Mouse (Mus musculus): ENCODE data around the gene Plekhg6. TPM values are rescaled to one million over a fixed set of nuclear protein-coding genes. Genes with fewer than 3 reads are reported as not detected.
A peak's percentile ranks its signal among the peaks of the same experiment; 100 is the strongest.

Plekhg6 gene
- polyA plus RNA-seq, 1 experiment, result 66.6 TPM

DNA sequence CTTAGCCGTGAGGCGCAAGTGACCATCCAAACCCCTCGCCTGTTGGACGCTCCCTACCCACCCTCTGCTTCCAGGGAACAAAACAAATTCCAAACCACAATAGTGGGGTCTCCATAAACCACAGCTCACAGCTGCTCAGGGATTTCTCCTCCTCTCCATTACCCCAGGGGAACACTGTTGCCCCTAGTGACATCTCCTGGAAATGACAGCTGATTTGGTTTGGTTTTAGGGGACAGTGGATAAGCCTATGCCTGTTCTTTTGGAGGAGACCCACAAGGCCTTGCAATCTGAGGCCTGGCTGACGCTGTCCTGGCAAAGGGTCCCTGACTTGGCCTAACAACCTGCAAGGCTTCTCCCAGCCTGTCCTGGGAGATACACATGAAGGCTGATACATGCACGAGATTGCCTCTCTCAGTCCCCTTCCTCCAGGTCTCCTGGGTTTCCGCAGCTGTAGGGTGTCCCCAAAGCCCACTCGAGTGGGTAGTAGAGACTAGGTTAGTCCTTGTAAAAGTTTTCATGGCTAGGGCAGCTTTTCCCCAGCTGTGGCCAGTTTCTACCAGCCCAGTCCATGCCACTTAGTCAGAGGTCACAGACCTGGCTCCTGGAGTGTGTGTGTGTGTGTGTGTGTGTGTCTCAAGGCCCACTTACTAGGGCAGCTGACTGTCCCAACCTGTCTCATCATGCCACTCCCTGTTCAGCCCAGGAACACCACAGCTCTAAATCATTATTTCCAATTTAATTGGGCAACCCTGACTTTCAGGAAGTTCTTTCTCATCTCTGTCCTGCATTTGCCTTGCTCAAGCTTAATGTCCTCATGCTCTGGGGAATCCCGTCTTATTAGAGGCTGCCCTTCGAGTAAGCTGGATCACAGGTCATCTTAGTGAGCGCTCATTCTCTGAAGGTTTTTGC lies 4.7 kb upstream of the Plekhg6 start:
- Histone ChIP-seq H3K36me3 (ENCODE audit: control insufficient read depth, insufficient read depth, low read length) (no peaks in the 10 kb centered on the region), H3K27ac (ENCODE audit: insufficient read depth, low read depth, low read length) (no peak overlapping the region), H3K27me3 (ENCODE audit: control insufficient read depth, insufficient read depth, low read length) (no peaks in the 10 kb centered on the region), H3K4me3 (ENCODE audit: low read depth, low read length) (no peak overlapping the region), H3K4me1 (ENCODE audit: control insufficient read depth, insufficient read depth, insufficient read length, low read length) (peaks cover 22% of the 10 kb centered on the region)
- 81% methylated on average over 11 of the region's 11 CpGs for WGBS
- TF ChIP-seq CTCF (IDR thresholded peaks at IDR 0.05; ENCODE audit: extremely low read depth, insufficient read length, insufficient replicate concordance, low read depth, low read length) (peak; percentile 35; the same call in 1 of the 2 replicates), POLR2A (IDR thresholded peaks at IDR 0.05; ENCODE audit: low read depth, low read length) (no peak)

DNA sequence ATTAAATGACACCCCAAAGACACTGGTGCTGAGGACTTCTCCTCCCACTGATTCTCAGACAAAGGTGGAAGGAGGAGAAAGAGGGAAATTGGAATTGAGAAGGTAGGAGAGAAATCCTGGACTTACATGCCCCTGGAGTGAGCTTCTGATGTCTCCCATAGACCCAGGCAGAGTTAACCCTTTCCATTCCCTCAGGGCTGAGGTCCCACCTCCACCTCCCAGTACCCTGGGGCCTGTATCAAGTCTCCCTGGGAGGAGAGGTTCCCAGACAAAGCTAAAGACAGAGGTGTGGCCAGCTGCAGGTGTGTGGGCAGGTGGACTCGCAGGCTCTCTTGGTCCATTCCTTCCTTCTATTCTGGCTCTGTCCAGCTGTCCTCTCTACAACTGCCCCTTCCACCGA lies 1.4 kb upstream of the Plekhg6 start:
- Histone ChIP-seq H3K4me3 (ENCODE audit: low read depth, low read length) (no peak overlapping the region), H3K36me3 (ENCODE audit: control insufficient read depth, insufficient read depth, low read length) (peaks cover 5% of the 10 kb centered on the region; the same call in 1 of the 2 replicates), H3K27me3 (ENCODE audit: control insufficient read depth, insufficient read depth, low read length) (no peaks in the 10 kb centered on the region), H3K27ac (ENCODE audit: insufficient read depth, low read depth, low read length) (no peak overlapping the region), H3K4me1 (ENCODE audit: control insufficient read depth, insufficient read depth, insufficient read length, low read length) (peaks cover 38% of the 10 kb centered on the region)
- TF ChIP-seq POLR2A (IDR thresholded peaks at IDR 0.05; ENCODE audit: low read depth, low read length) (no peak), CTCF (IDR thresholded peaks at IDR 0.05; ENCODE audit: extremely low read depth, insufficient read length, insufficient replicate concordance, low read depth, low read length) (no peak)
- WGBS, result 55% methylated on average over 2 of the region's 2 CpGs

GRCm38 (mm10) chr6:125379781-125380180 lies 812 bp downstream of the Plekhg6 start:
- TF ChIP-seq POLR2A (IDR thresholded peaks at IDR 0.05; ENCODE audit: low read depth, low read length) (no peak), CTCF (IDR thresholded peaks at IDR 0.05; ENCODE audit: extremely low read depth, insufficient read length, insufficient replicate concordance, low read depth, low read length) (no peak)

DNA sequence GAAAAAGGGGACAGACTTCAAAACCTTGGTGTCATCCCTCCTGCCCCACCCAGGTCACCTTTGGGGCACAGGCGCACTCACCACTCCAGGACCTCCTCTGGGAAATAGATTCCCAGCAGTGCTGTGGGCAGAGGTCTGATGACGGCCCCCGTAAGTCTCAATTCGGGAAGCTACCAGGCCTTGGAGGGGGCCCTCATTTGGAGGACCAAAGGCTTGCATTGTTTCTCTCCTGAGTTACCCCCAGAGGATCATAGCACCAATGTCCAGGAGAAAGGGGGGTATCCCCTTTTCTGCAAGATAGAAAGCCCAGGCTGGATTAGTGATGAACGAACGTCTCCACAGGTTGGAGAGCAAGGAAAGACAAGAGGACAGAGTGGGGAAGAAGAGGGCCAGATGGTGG lies 2.0 kb downstream of the Plekhg6 start:
- Histone ChIP-seq H3K27ac (ENCODE audit: insufficient read depth, low read depth, low read length) (peak overlapping the region; percentile 64; the same call in 1 of the 2 replicates), H3K4me3 (ENCODE audit: low read depth, low read length) (peak overlapping the region; percentile 38), H3K4me1 (ENCODE audit: control insufficient read depth, insufficient read depth, insufficient read length, low read length) (peaks cover 27% of the 10 kb centered on the region), H3K27me3 (ENCODE audit: control insufficient read depth, insufficient read depth, low read length) (no peaks in the 10 kb centered on the region), H3K36me3 (ENCODE audit: control insufficient read depth, insufficient read depth, low read length) (peaks cover 22% of the 10 kb centered on the region)
- TF ChIP-seq CTCF (IDR thresholded peaks at IDR 0.05; ENCODE audit: extremely low read depth, insufficient read length, insufficient replicate concordance, low read depth, low read length) (no peak), POLR2A (IDR thresholded peaks at IDR 0.05; ENCODE audit: low read depth, low read length) (no peak)
- WGBS, result 63% methylated on average over 6 of the region's 6 CpGs

More at GRCm38 (mm10) chr6:125379781-125380180, 812 bp downstream of the Plekhg6 start:
- peak overlapping the region; percentile 88 for H3K27ac ChIP-seq (ENCODE audit: insufficient read depth, low read depth, low read length)
- 35% methylated on average over 9 of the region's 9 CpGs for WGBS
- peaks cover 27% of the 10 kb centered on the region for H3K4me1 ChIP-seq (ENCODE audit: control insufficient read depth, insufficient read depth, insufficient read length, low read length)
- H3K36me3 ChIP-seq (ENCODE audit: control insufficient read depth, insufficient read depth, low read length), result peaks cover 17% of the 10 kb centered on the region
- no peaks in the 10 kb centered on the region for H3K27me3 ChIP-seq (ENCODE audit: control insufficient read depth, insufficient read depth, low read length)
- peak overlapping the region; percentile 85 for H3K4me3 ChIP-seq (ENCODE audit: low read depth, low read length)

DNA sequence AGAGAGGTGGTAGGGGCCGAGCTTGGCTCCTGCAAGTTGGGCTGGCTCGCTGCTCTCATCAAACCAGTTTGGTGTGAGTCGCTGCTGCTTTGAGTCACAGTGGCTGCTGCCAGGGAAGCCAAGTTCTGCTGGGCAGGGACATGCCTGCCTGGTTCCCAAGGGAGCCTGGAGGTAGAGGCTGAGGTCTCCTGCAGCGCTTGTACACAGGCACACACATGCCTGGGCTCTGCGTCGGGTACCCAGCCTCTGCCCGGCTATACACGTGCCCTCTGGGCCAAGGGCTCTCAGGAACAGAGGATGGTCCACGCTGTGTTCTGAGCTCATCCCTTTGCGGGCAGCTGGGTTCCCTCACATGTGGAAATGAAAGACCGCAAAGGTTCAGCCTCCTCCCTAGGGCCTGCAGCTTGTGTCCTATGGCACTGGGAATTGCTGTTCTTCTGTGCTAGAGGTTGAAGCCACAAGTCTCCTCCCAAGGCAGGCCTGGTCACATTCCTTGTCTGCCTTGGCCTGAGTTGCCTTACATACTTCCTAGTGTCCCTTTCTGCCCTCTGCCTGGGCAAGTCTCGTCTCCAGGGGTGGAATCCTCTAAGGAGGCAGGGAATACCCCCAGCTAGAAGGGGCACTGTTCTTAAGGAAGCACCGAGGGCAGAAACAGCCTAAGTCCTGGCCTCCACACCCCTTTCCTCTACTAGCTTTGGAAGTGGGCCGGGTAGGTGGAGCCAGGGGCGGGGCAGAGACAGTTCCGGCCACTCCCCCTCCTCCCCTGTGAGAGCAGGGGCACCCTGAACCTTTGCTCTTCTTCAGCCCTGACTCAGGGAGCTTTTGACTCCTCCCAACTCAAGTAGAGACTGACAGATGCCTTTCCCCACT lies 2.8 kb downstream of the Plekhg6 start:
- no peaks in the 10 kb centered on the region for H3K27me3 ChIP-seq (ENCODE audit: control insufficient read depth, insufficient read depth, low read length)
- H3K27ac ChIP-seq (ENCODE audit: insufficient read depth, low read depth, low read length), result peak overlapping the region; percentile 64
- H3K36me3 ChIP-seq (ENCODE audit: control insufficient read depth, insufficient read depth, low read length), result peaks cover 25% of the 10 kb centered on the region
- TF ChIP-seq POLR2A (IDR thresholded peaks at IDR 0.05; ENCODE audit: low read depth, low read length) (0 out of 2 replicates have a peak, but pooled peaks have one; percentile 0), CTCF (IDR thresholded peaks at IDR 0.05; ENCODE audit: extremely low read depth, insufficient read length, insufficient replicate concordance, low read depth, low read length) (no peak)
- peaks cover 27% of the 10 kb centered on the region for H3K4me1 ChIP-seq (ENCODE audit: control insufficient read depth, insufficient read depth, insufficient read length, low read length)
- WGBS, result 46% methylated on average over 16 of the region's 16 CpGs
- peak overlapping the region; percentile 38 for H3K4me3 ChIP-seq (ENCODE audit: low read depth, low read length)

DNA sequence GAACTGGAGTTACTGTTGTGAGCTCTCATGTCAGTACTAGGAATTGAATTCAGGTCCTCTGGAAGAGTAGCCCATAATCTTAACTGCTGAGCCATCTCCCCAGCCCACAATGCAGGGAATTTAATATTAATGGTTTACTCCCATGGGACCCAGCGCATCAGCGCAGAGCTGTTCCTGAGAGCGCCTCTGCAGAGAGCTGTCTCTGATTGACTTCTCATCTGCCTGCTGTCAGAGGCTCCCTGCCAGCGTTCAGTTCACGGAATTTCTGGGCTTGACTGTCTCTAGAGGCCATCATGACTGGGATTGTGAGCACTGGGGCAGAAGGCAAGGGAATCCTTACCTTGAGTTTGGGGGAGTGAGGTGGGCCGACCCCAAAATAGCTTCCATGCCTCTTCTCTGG lies 3.6 kb downstream of the Plekhg6 start:
- TF ChIP-seq CTCF (IDR thresholded peaks at IDR 0.05; ENCODE audit: extremely low read depth, insufficient read length, insufficient replicate concordance, low read depth, low read length) (no peak), POLR2A (IDR thresholded peaks at IDR 0.05; ENCODE audit: low read depth, low read length) (no peak)
- Histone ChIP-seq H3K4me1 (ENCODE audit: control insufficient read depth, insufficient read depth, insufficient read length, low read length) (peaks cover 25% of the 10 kb centered on the region), H3K4me3 (ENCODE audit: low read depth, low read length) (no peak overlapping the region), H3K27ac (ENCODE audit: insufficient read depth, low read depth, low read length) (no peak overlapping the region), H3K27me3 (ENCODE audit: control insufficient read depth, insufficient read depth, low read length) (no peaks in the 10 kb centered on the region), H3K36me3 (ENCODE audit: control insufficient read depth, insufficient read depth, low read length) (peaks cover 31% of the 10 kb centered on the region)
- 91% methylated on average over 6 of the region's 6 CpGs for WGBS
